Mouse (Mus musculus): ENCODE results near the gene Lipc. TPM values are rescaled to one million over a fixed set of nuclear protein-coding genes. Genes with fewer than 3 reads are reported as not detected.
A peak's percentile ranks its signal among the peaks of the same experiment; 100 is the strongest.
"Not testable (repeated sequence)": the region's sequence is repeated elsewhere in the genome, so short reads cannot be mapped to it uniquely, and the experiment has no call there.

Lipc gene
- polyA plus RNA-seq, 1 experiment from 2014 or later = 0.56 TPM

GRCm38 (mm10) chr9:70870326-70870725 lies 81.7 kb downstream of the Lipc start:
- Histone ChIP-seq H3K27ac (ENCODE audit: low read length) (no peak overlapping the region), H3K4me2 (ENCODE audit: low read depth, low read length) (no peak overlapping the region), H3K4me3 (ENCODE audit: low read length) (no peak overlapping the region), H3K36me3 (ENCODE audit: control insufficient read depth, insufficient read depth) (no peaks in the 10 kb centered on the region), H3K9me3 (replicated peaks; ENCODE audit: control insufficient read depth, low read length) (no peaks in the 10 kb centered on the region), H3K4me1 (ENCODE audit: control insufficient read depth, insufficient read depth, low read length) (no peaks in the 10 kb centered on the region; the same call in 1 of the 2 replicates), H3K9ac (ENCODE audit: low read length) (no peak overlapping the region), H3K27me3 (ENCODE audit: control insufficient read depth, insufficient read depth, low read length) (no peaks in the 10 kb centered on the region)
- 81% methylated on average over 4 of the region's 4 CpGs for WGBS
- no peak for ATAC-seq (replicated peaks; ENCODE audit: extremely low read depth, insufficient read depth, low FRiP score)

- no peak for ATAC-seq (replicated peaks; ENCODE audit: extremely low read depth, insufficient read depth, low FRiP score)
- 68% methylated on average over 5 of the region's 5 CpGs for WGBS
- no peak overlapping the region for H3K27ac ChIP-seq (ENCODE audit: low read length)
- H3K4me3 ChIP-seq (ENCODE audit: low read length) = no peak overlapping the region
- no peaks in the 10 kb centered on the region for H3K9me3 ChIP-seq (replicated peaks; ENCODE audit: control insufficient read depth, low read length)
- H3K27me3 ChIP-seq (ENCODE audit: control insufficient read depth, insufficient read depth, low read length) = no peaks in the 10 kb centered on the region
- H3K4me1 ChIP-seq (ENCODE audit: control insufficient read depth, insufficient read depth, low read length) = no peaks in the 10 kb centered on the region; the same call in 1 of the 2 replicates
- H3K4me2 ChIP-seq (ENCODE audit: low read depth, low read length) = no peak overlapping the region
- H3K9ac ChIP-seq (ENCODE audit: low read length) = no peak overlapping the region
- no peaks in the 10 kb centered on the region for H3K36me3 ChIP-seq (ENCODE audit: control insufficient read depth, insufficient read depth)
These were observed 82.7 kb downstream of the Lipc start for GRCm38 (mm10) chr9:70869169-70869873.

GRCm38 (mm10) chr9:70867381-70867780 lies 84.6 kb downstream of the Lipc start:
- 90% methylated on average over 4 of the region's 4 CpGs for WGBS
- no peak overlapping the region for H3K9ac ChIP-seq (ENCODE audit: low read length)
- peaks cover 6% of the 10 kb centered on the region for H3K4me1 ChIP-seq (ENCODE audit: control insufficient read depth, insufficient read depth, low read length)
- H3K27ac ChIP-seq (ENCODE audit: low read length) = no peak overlapping the region
- H3K4me2 ChIP-seq (ENCODE audit: low read depth, low read length) = no peak overlapping the region
- no peaks in the 10 kb centered on the region for H3K36me3 ChIP-seq (ENCODE audit: control insufficient read depth, insufficient read depth)
- no peak overlapping the region for H3K4me3 ChIP-seq (ENCODE audit: low read length)
- H3K27me3 ChIP-seq (ENCODE audit: control insufficient read depth, insufficient read depth, low read length) = no peaks in the 10 kb centered on the region
- ATAC-seq (replicated peaks; ENCODE audit: extremely low read depth, insufficient read depth, low FRiP score) = no peak
- H3K9me3 ChIP-seq (replicated peaks; ENCODE audit: control insufficient read depth, low read length) = no peaks in the 10 kb centered on the region

GRCm38 (mm10) chr9:70864039-70864438 lies 88.0 kb downstream of the Lipc start:
- Histone ChIP-seq H3K9me3 (replicated peaks; ENCODE audit: control insufficient read depth, low read length) (no peaks in the 10 kb centered on the region), H3K4me1 (ENCODE audit: control insufficient read depth, insufficient read depth, low read length) (peaks cover 6% of the 10 kb centered on the region), H3K9ac (ENCODE audit: low read length) (no peak overlapping the region), H3K27me3 (ENCODE audit: control insufficient read depth, insufficient read depth, low read length) (no peaks in the 10 kb centered on the region), H3K27ac (ENCODE audit: low read length) (no peak overlapping the region), H3K36me3 (ENCODE audit: control insufficient read depth, insufficient read depth) (no peaks in the 10 kb centered on the region), H3K4me3 (ENCODE audit: low read length) (no peak overlapping the region), H3K4me2 (ENCODE audit: low read depth, low read length) (no peak overlapping the region)
- 59% methylated on average over 8 of the region's 8 CpGs for WGBS
- ATAC-seq (replicated peaks; ENCODE audit: extremely low read depth, insufficient read depth, low FRiP score) = no peak

- no peak overlapping the region for H3K9ac ChIP-seq (ENCODE audit: low read length)
- H3K9me3 ChIP-seq (replicated peaks; ENCODE audit: control insufficient read depth, low read length) = no peaks in the 10 kb centered on the region
- WGBS = 48% methylated on average over 8 of the region's 8 CpGs
- no peak for ATAC-seq (replicated peaks; ENCODE audit: extremely low read depth, insufficient read depth, low FRiP score)
- H3K4me1 ChIP-seq (ENCODE audit: control insufficient read depth, insufficient read depth, low read length) = peaks cover 6% of the 10 kb centered on the region; the same call in 1 of the 2 replicates
- no peaks in the 10 kb centered on the region for H3K36me3 ChIP-seq (ENCODE audit: control insufficient read depth, insufficient read depth)
- H3K27ac ChIP-seq (ENCODE audit: low read length) = peak overlapping the region; percentile 35; the same call in 1 of the 2 replicates
- H3K4me2 ChIP-seq (ENCODE audit: low read depth, low read length) = no peak overlapping the region
- H3K4me3 ChIP-seq (ENCODE audit: low read length) = no peak overlapping the region
- H3K27me3 ChIP-seq (ENCODE audit: control insufficient read depth, insufficient read depth, low read length) = no peaks in the 10 kb centered on the region
These were observed 88.7 kb downstream of the Lipc start for GRCm38 (mm10) chr9:70863299-70863698.

- WGBS = 72% methylated on average over 5 of the region's 5 CpGs
- no peak for ATAC-seq (replicated peaks; ENCODE audit: extremely low read depth, insufficient read depth, low FRiP score)
- Histone ChIP-seq H3K9ac (ENCODE audit: low read length) (no peak overlapping the region), H3K27me3 (ENCODE audit: control insufficient read depth, insufficient read depth, low read length) (no peaks in the 10 kb centered on the region), H3K4me1 (ENCODE audit: control insufficient read depth, insufficient read depth, low read length) (peaks cover 20% of the 10 kb centered on the region), H3K27ac (ENCODE audit: low read length) (no peak overlapping the region), H3K4me2 (ENCODE audit: low read depth, low read length) (no peak overlapping the region), H3K4me3 (ENCODE audit: low read length) (no peak overlapping the region), H3K36me3 (ENCODE audit: control insufficient read depth, insufficient read depth) (no peaks in the 10 kb centered on the region), H3K9me3 (replicated peaks; ENCODE audit: control insufficient read depth, low read length) (no peaks in the 10 kb centered on the region)
These were observed 92.8 kb downstream of the Lipc start for GRCm38 (mm10) chr9:70859233-70859632.

- Histone ChIP-seq H3K27ac (ENCODE audit: low read length) (peak overlapping the region; percentile 30; the same call in 1 of the 2 replicates), H3K9me3 (replicated peaks; ENCODE audit: control insufficient read depth, low read length) (no peaks in the 10 kb centered on the region)
These were observed 96.2 kb downstream of the Lipc start for GRCm38 (mm10) chr9:70855868-70856267.

GRCm38 (mm10) chr9:70854950-70855349 lies 97.1 kb downstream of the Lipc start:
- H3K4me3 ChIP-seq (ENCODE audit: low read length) = no peak overlapping the region
- WGBS = 68% methylated on average over 6 of the region's 6 CpGs
- H3K9ac ChIP-seq (ENCODE audit: low read length) = no peak overlapping the region
- no peaks in the 10 kb centered on the region for H3K9me3 ChIP-seq (replicated peaks; ENCODE audit: control insufficient read depth, low read length)
- no peak overlapping the region for H3K27ac ChIP-seq (ENCODE audit: low read length)
- no peak for ATAC-seq (replicated peaks; ENCODE audit: extremely low read depth, insufficient read depth, low FRiP score)
- H3K36me3 ChIP-seq (ENCODE audit: control insufficient read depth, insufficient read depth) = no peaks in the 10 kb centered on the region
- no peak overlapping the region for H3K4me2 ChIP-seq (ENCODE audit: low read depth, low read length)
- H3K27me3 ChIP-seq (ENCODE audit: control insufficient read depth, insufficient read depth, low read length) = no peaks in the 10 kb centered on the region
- peaks cover 14% of the 10 kb centered on the region for H3K4me1 ChIP-seq (ENCODE audit: control insufficient read depth, insufficient read depth, low read length)

More at GRCm38 (mm10) chr9:70855868-70856267, 96.2 kb downstream of the Lipc start:
- ATAC-seq (replicated peaks; ENCODE audit: extremely low read depth, insufficient read depth, low FRiP score) = peak; percentile 80
- Histone ChIP-seq H3K9ac (ENCODE audit: low read length) (no peak overlapping the region), H3K4me2 (ENCODE audit: low read depth, low read length) (no peak overlapping the region), H3K27me3 (ENCODE audit: control insufficient read depth, insufficient read depth, low read length) (no peaks in the 10 kb centered on the region), H3K4me1 (ENCODE audit: control insufficient read depth, insufficient read depth, low read length) (peaks cover 14% of the 10 kb centered on the region), H3K4me3 (ENCODE audit: low read length) (no peak overlapping the region), H3K36me3 (ENCODE audit: control insufficient read depth, insufficient read depth) (no peaks in the 10 kb centered on the region)
- 29% methylated on average over 6 of the region's 6 CpGs for WGBS

- not testable (repeated sequence) for ATAC-seq (replicated peaks; ENCODE audit: extremely low read depth, insufficient read depth, low FRiP score); H3K4me2 ChIP-seq (ENCODE audit: low read depth, low read length)
These were observed 98.9 kb downstream of the Lipc start for GRCm38 (mm10) chr9:70853081-70853480.

More at GRCm38 (mm10) chr9:70853081-70853480, 98.9 kb downstream of the Lipc start:
- H3K4me1 ChIP-seq (ENCODE audit: control insufficient read depth, insufficient read depth, low read length) = peaks cover 19% of the 10 kb centered on the region
- WGBS = 79% methylated on average over 15 of the region's 15 CpGs
- H3K4me3 ChIP-seq (ENCODE audit: low read length); H3K9ac ChIP-seq (ENCODE audit: low read length); H3K36me3 ChIP-seq (ENCODE audit: control insufficient read depth, insufficient read depth); H3K27ac ChIP-seq (ENCODE audit: low read length); H3K9me3 ChIP-seq (replicated peaks; ENCODE audit: control insufficient read depth, low read length); H3K27me3 ChIP-seq (ENCODE audit: control insufficient read depth, insufficient read depth, low read length): not testable (repeated sequence)
